In genomic region chr11:18750911-18751841, GRCm38 (mm10) we compare ENCODE assay signal across 10 mouse cellular contexts.
DNase-seq lines count a peak whose midpoint lies in the region; ATAC-seq and TF ChIP-seq lines count a peak whose summit lies in the region.
"Had no signal": no experiment of that assay in that cellular context is flagged by ENCODE, and none has a peak within 500 bp of the region (broad histone marks: within the 10 kb centered on the region; RNA-seq: fewer than 3 reads in every experiment).

No protein-coding gene starts in this region.

- H3K36me3 ChIP-seq in kidney, embryonic 15.5 days, result no peaks in the 10 kb centered on the region
- H3K36me3 ChIP-seq in embryonic facial prominence, embryonic 11.5 days (replicated peaks; ENCODE audit: control insufficient read depth, insufficient read depth, low read depth, low read length), result no peaks in the 10 kb centered on the region
- H3K36me3 ChIP-seq in intestine, postnatal 0 days (ENCODE audit: control insufficient read depth, insufficient read depth), result no peaks in the 10 kb centered on the region
- no peaks in the 10 kb centered on the region for H3K36me3 ChIP-seq in neural tube, embryonic 15.5 days

- no peak for DNase-seq in kidney, postnatal 36 days
- DNase-seq in embryonic facial prominence, embryonic 11.5 days (ENCODE audit: low spot score), result peak; percentile 16
- no peak for DNase-seq in testis, postnatal 10 days (ENCODE audit: low spot score)

- peak overlapping the region; percentile 94 for H3K27ac ChIP-seq in kidney, embryonic 15.5 days
- no peak overlapping the region for H3K27ac ChIP-seq in embryonic facial prominence, embryonic 11.5 days (replicated peaks; ENCODE audit: low read depth, low read length)
- peak overlapping the region; percentile 35; the same call in 1 of the 2 replicates for H3K27ac ChIP-seq in intestine, postnatal 0 days (ENCODE audit: low read depth, low read length)
- peak overlapping the region; percentile 84 for H3K27ac ChIP-seq in neural tube, embryonic 15.5 days (replicated peaks)
- H3K27ac ChIP-seq: macrophage had no signal

- ATAC-seq in kidney, embryonic 15.5 days (replicated peaks; ENCODE audit: low FRiP score), result no peak
- ATAC-seq in embryonic facial prominence, embryonic 11.5 days (replicated peaks; ENCODE audit: insufficient number of reproducible peaks, low FRiP score, low TSS enrichment, low read depth), result no peak
- ATAC-seq in intestine, postnatal 0 days, result no peak
- peak; percentile 14; the same call in 1 of the 2 replicates for ATAC-seq in neural tube, embryonic 15.5 days (ENCODE audit: low FRiP score)
- ATAC-seq in megakaryocyte-erythroid progenitor cell, adult 5-6 weeks (replicated peaks; ENCODE audit: low FRiP score, low TSS enrichment, poor library complexity, severe bottlenecking), result no peak
- ATAC-seq in erythroblast, adult 5-6 weeks (replicated peaks; ENCODE audit: low FRiP score, poor library complexity, severe bottlenecking), result no peak

- peak overlapping the region; percentile 51 for H3K4me2 ChIP-seq in kidney, embryonic 15.5 days
- peak overlapping the region; percentile 26 for H3K4me2 ChIP-seq in embryonic facial prominence, embryonic 11.5 days (ENCODE audit: low read depth, low read length)
- peak overlapping the region; percentile 41 for H3K4me2 ChIP-seq in intestine, postnatal 0 days (replicated peaks; ENCODE audit: low read depth)
- peak overlapping the region; percentile 54 for H3K4me2 ChIP-seq in neural tube, embryonic 15.5 days

- 13% methylated on average over 20 of the region's 20 CpGs for WGBS in kidney, embryonic 15.5 days
- 20% methylated on average over 20 of the region's 20 CpGs for WGBS in embryonic facial prominence, embryonic 11.5 days
- 31% methylated on average over 20 of the region's 20 CpGs for WGBS in intestine, postnatal 0 days
- 7% methylated on average over 20 of the region's 20 CpGs for WGBS in neural tube, embryonic 15.5 days

- TF ChIP-seq CTCF in intestine, postnatal 0 days (IDR thresholded peaks at IDR 0.05; ENCODE audit: low read depth), result no peak

- peak overlapping the region; percentile 22 for H3K4me3 ChIP-seq in kidney, embryonic 15.5 days (replicated peaks)
- H3K4me3 ChIP-seq in embryonic facial prominence, embryonic 11.5 days (ENCODE audit: low read depth, low read length), result no peak overlapping the region
- no peak overlapping the region for H3K4me3 ChIP-seq in intestine, postnatal 0 days (ENCODE audit: low read depth, low read length)
- peak overlapping the region; percentile 24 for H3K4me3 ChIP-seq in neural tube, embryonic 15.5 days (replicated peaks)
- H3K4me3 ChIP-seq: erythroblast, embryonic 14.5 days had no signal

- peak overlapping the region; percentile 35 for H3K9ac ChIP-seq in kidney, embryonic 15.5 days
- no peak overlapping the region for H3K9ac ChIP-seq in embryonic facial prominence, embryonic 11.5 days (replicated peaks; ENCODE audit: low read length)
- H3K9ac ChIP-seq in intestine, postnatal 0 days (ENCODE audit: low read depth, low read length), result no peak overlapping the region
- peak overlapping the region; percentile 2 for H3K9ac ChIP-seq in neural tube, embryonic 15.5 days (replicated peaks)

- no peaks in the 10 kb centered on the region for H3K9me3 ChIP-seq in kidney, embryonic 15.5 days (replicated peaks)
- no peaks in the 10 kb centered on the region for H3K9me3 ChIP-seq in embryonic facial prominence, embryonic 11.5 days (replicated peaks; ENCODE audit: control insufficient read depth, low read length)
- no peaks in the 10 kb centered on the region for H3K9me3 ChIP-seq in intestine, postnatal 0 days (ENCODE audit: control insufficient read depth)
- no peaks in the 10 kb centered on the region for H3K9me3 ChIP-seq in neural tube, embryonic 15.5 days (replicated peaks)

- 0 out of 2 replicates have a peak, but pooled peaks cover 3% of the 10 kb centered on the region for H3K27me3 ChIP-seq in kidney, embryonic 15.5 days
- H3K27me3 ChIP-seq in embryonic facial prominence, embryonic 11.5 days (ENCODE audit: control insufficient read depth, insufficient read depth, low read length), result no peaks in the 10 kb centered on the region
- no peaks in the 10 kb centered on the region for H3K27me3 ChIP-seq in intestine, postnatal 0 days (replicated peaks; ENCODE audit: control insufficient read depth, insufficient read depth, low read length)
- no peaks in the 10 kb centered on the region for H3K27me3 ChIP-seq in neural tube, embryonic 15.5 days (replicated peaks)

- peaks cover 61% of the 10 kb centered on the region for H3K4me1 ChIP-seq in kidney, embryonic 15.5 days
- H3K4me1 ChIP-seq in embryonic facial prominence, embryonic 11.5 days (ENCODE audit: control insufficient read depth, insufficient read depth, low read length), result peaks cover 7% of the 10 kb centered on the region
- 0 out of 2 replicates have a peak, but pooled peaks cover 3% of the 10 kb centered on the region for H3K4me1 ChIP-seq in intestine, postnatal 0 days (replicated peaks; ENCODE audit: control insufficient read depth, insufficient read depth, low read length)
- peaks cover 66% of the 10 kb centered on the region for H3K4me1 ChIP-seq in neural tube, embryonic 15.5 days

Comparison
In these comparisons a context has a peak if more than half of its experiments do, and no peak if none do; other contexts are left out.
1. H3K4me3 ChIP-seq: peak in kidney, embryonic 15.5 days (single experiment) and neural tube, embryonic 15.5 days (single experiment); none in embryonic facial prominence, embryonic 11.5 days (single experiment) and intestine, postnatal 0 days (single experiment).
2. H3K9ac ChIP-seq: peak in kidney, embryonic 15.5 days (single experiment) and neural tube, embryonic 15.5 days (single experiment); none in embryonic facial prominence, embryonic 11.5 days (single experiment) and intestine, postnatal 0 days (single experiment).
3. Peak in every context shown above with its lines, with median percentiles within 50 percentile points of each other: H3K4me2 ChIP-seq.